Mouse (Mus musculus): ENCODE results near the gene Slc6a12. TPM values are rescaled to one million over a fixed set of nuclear protein-coding genes. Genes with fewer than 3 reads are reported as not detected.

Gene Slc6a12
- polyA plus RNA-seq (2017; shearing (Covaris generic)), result not detected

GRCm38 (mm10) chr6:121343026-121343770 is at the start of gene Slc6a12:
TSS of gene Slc6a12 (plus strand) at chr6:121343076.

DNA sequence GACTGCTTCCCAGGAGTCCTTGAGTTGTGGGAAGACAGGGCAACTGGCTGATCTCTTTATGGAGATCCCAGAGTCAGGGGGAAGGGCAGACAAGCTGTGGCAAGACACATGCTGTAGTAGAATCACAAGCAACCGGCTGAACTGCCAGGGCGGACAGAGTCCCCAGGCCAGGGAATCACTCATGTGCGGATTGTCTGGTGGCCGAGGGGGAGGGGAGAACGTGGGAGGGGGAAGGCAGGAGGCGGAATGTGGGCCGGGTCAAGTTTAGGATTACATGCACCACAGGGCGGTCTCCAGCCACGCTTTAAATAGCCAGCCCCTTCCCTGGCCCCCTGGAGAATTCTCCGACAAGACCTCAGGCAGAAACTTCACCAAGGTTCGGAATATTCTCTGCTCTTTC is 42.9 kb upstream of the Slc6a12 start, which contains the start of gene Slc6a13:
TSS of gene Slc6a13 (plus strand) at position 274 of the 400 bp plus-strand sequence.

Other genes starting within 250 kb of the Slc6a12 start
- gene Mical3, start 212.1 kb upstream of the Slc6a12 start, polyA plus RNA-seq (2017; shearing (Covaris generic)), result 8.2 TPM
- 13.5 TPM for gene Pex26, start 159.4 kb upstream of the Slc6a12 start, polyA plus RNA-seq (2017; shearing (Covaris generic))
- gene Tuba8, start 132.4 kb upstream of the Slc6a12 start, polyA plus RNA-seq (2017; shearing (Covaris generic)), result 0.37 TPM
- gene Usp18, start 97.2 kb upstream of the Slc6a12 start, polyA plus RNA-seq (2017; shearing (Covaris generic)), result 121 TPM
- gene Slc6a13, start 42.8 kb upstream of the Slc6a12 start, polyA plus RNA-seq (2017; shearing (Covaris generic)), result 0.24 TPM
- not detected for gene Iqsec3, start 130.6 kb downstream of the Slc6a12 start, polyA plus RNA-seq (2017; shearing (Covaris generic))

Data from CD4-positive, CD25-positive, alpha-beta regulatory T cell, adult 9 weeks (primary cell).